Mouse (Mus musculus) gastrocnemius, adult 18-20 months (tissue): ENCODE measurements around the gene Psmb8. TPM values are rescaled to one million over a fixed set of nuclear protein-coding genes. Genes with fewer than 3 reads are reported as not detected.

Experiments used
- DNase-seq: peaks from one replicate; pipeline ENCODE4 v3.0.0; 2021; ENCODE audit warnings: low spot score
- total RNA-seq, 2 experiments: library from RNA; stranded (reverse); gene quantifications; 2 replicates each; pipeline ENCODE4 v1.2.3; 2021

The Psmb8 gene
- total RNA-seq, 2 experiments from 2014 or later: 3.2 to 6.7 TPM

- DNase-seq: no peak
These were observed 51.2 kb downstream of the Psmb8 start for GRCm38 (mm10) chr17:34248764-34249163.

- no peak for DNase-seq
These were observed 51.8 kb downstream of the Psmb8 start for GRCm38 (mm10) chr17:34249361-34249760.

- DNase-seq: peak; percentile 40
These were observed 52.4 kb downstream of the Psmb8 start for GRCm38 (mm10) chr17:34249878-34250277.

Other genes starting within 250 kb of the Psmb8 start
- 1 to 10 TPM; 1.5 to 1.7 TPM for gene B3galt4, start 246.2 kb upstream of the Psmb8 start, total RNA-seq
- gene Vps52, start 241.9 kb upstream of the Psmb8 start, total RNA-seq: 10 to 100 TPM; 29.6 to 33.5 TPM
- gene Rps18, start 241.7 kb upstream of the Psmb8 start, total RNA-seq: 100 to 1,000 TPM; 367 to 381 TPM
- gene H2-K1, start 197.4 kb upstream of the Psmb8 start, total RNA-seq: 10 to 100 TPM; 47.2 to 57.7 TPM
- gene Ring1, start 173.0 kb upstream of the Psmb8 start, total RNA-seq: 10 to 100 TPM; 12.5 to 13.5 TPM
- gene H2-Ke6, start 169.7 kb upstream of the Psmb8 start, total RNA-seq: 10 to 100 TPM; 80.3 to 82.1 TPM
- gene Slc39a7, start 166.0 kb upstream of the Psmb8 start, total RNA-seq: 10 to 100 TPM; 41.0 to 50.2 TPM
- 10 to 100 TPM; 34.9 to 37.0 TPM for gene Rxrb, start 165.9 kb upstream of the Psmb8 start, total RNA-seq
- gene Col11a2, start 158.3 kb upstream of the Psmb8 start, total RNA-seq: 1 to 10 TPM; 2.9 TPM
- gene H2-Oa, start 105.4 kb upstream of the Psmb8 start, total RNA-seq: not detected
- 1 to 10 TPM; 2.6 to 3.2 TPM for gene H2-DMa, start 78.2 kb upstream of the Psmb8 start, total RNA-seq
- gene Brd2, start 75.1 kb upstream of the Psmb8 start, total RNA-seq: 10 to 100 TPM; 71.6 to 77.3 TPM
- under 1 TPM; 0.17 to 0.53 TPM for gene H2-DMb2, start 54.4 kb upstream of the Psmb8 start, total RNA-seq
- under 1 TPM; 0.16 to 0.78 TPM for gene H2-DMb1, start 44.6 kb upstream of the Psmb8 start, total RNA-seq
- gene Tap1, start 10.2 kb upstream of the Psmb8 start, total RNA-seq: 1 to 10 TPM in 1 of 2 experiments, under 1 TPM in 1; 0.98 to 3.6 TPM
- 1 to 10 TPM in 1 of 2 experiments, under 1 TPM in 1; 0.73 to 3.8 TPM for gene Psmb9, start 10.0 kb upstream of the Psmb8 start, total RNA-seq
- 1 to 10 TPM; 4.1 to 6.6 TPM for gene Tap2, start 5.8 kb downstream of the Psmb8 start, total RNA-seq
- gene H2-Ob, start 41.2 kb downstream of the Psmb8 start, total RNA-seq: under 1 TPM; 0.14 to 0.33 TPM
- 1 to 10 TPM; 3.0 to 4.8 TPM for gene H2-Ab1, start 60.0 kb downstream of the Psmb8 start, total RNA-seq
- gene H2-Aa, start 90.1 kb downstream of the Psmb8 start, total RNA-seq: 1 to 10 TPM; 3.7 to 5.9 TPM
- gene H2-Eb1, start 108.1 kb downstream of the Psmb8 start, total RNA-seq: 1 to 10 TPM; 3.9 to 5.6 TPM
- not detected for gene H2-Eb2, start 127.9 kb downstream of the Psmb8 start, total RNA-seq
- gene Btnl2, start 157.1 kb downstream of the Psmb8 start, total RNA-seq: under 1 TPM; 0.14 to 0.33 TPM
- gene Btnl1, start 179.4 kb downstream of the Psmb8 start, total RNA-seq: not detected
- gene BC051142, start 201.1 kb downstream of the Psmb8 start, total RNA-seq: not detected